Mouse (Mus musculus) cortical plate, adult 2 months (tissue): ENCODE measurements around the gene Unc5cl.

Source experiments
- CTCF ChIP-seq: fragments of 200-500 bp; IDR thresholded peaks from 2 replicates; pipeline ENCODE4 v1.5.1; 2011; ENCODE audit warnings: mild to moderate bottlenecking, control low read depth, low read length; ENCODE audit not compliant: insufficient read depth; ENCODE audit errors: extremely low read depth
- POLR2A ChIP-seq: fragments of 200-500 bp; IDR thresholded peaks from 2 replicates; pipeline ENCODE4 v1.6.1; 2011; ENCODE audit warnings: mild to moderate bottlenecking, low read length, control low read depth; ENCODE audit not compliant: insufficient read depth; ENCODE audit errors: extremely low read depth

GRCm38 (mm10) chr17:48426991-48427750, 27.5 kb upstream of the Unc5cl start:
- TF ChIP-seq POLR2A (no peak), CTCF (no peak)
